Mouse (Mus musculus) erythroblast, embryonic 14.5 days (primary cell): ENCODE measurements around the gene Mettl25.

ENCODE experiments used
- GATA1 ChIP-seq: IDR thresholded peaks from 2 replicates; pipeline ENCODE4 v1.6.1; 2012; ENCODE audit warnings: low read length, inconsistent platforms, mixed read lengths
- TAL1 ChIP-seq: IDR thresholded peaks from 3 replicates; pipeline ENCODE4 v1.6.1; 2012; ENCODE audit warnings: low read length, inconsistent platforms, mixed read lengths

GRCm38 (mm10) chr10:105738942-105739341, 102.2 kb downstream of the Mettl25 start:
- TF ChIP-seq GATA1 (no peak), TAL1 (no peak)
